Mouse (Mus musculus) liver, postnatal 0 days (tissue): ENCODE measurements around the gene Cacng4. TPM values are rescaled to one million over a fixed set of nuclear protein-coding genes. Genes with fewer than 3 reads are reported as not detected.

Experiments used
- ATAC-seq: fragments of 200-750 bp; cut with Nextera tagmentation; 2 replicates; pipeline ENCODE4 v1.8.0; 2017; ENCODE audit warnings: mild to moderate bottlenecking, moderate library complexity
- DNase-seq: peaks from one replicate; pipeline ENCODE4 v3.0.0-alpha.2; 2016
- H3K27ac ChIP-seq: fragments of 300-500 bp; sonication (generic); 2 replicates; pipeline ENCODE4 v1.5.1; 2014; ENCODE audit warnings: antibody characterized with exemption, moderate library complexity, mild to moderate bottlenecking, low read depth
- H3K27me3 ChIP-seq: fragments of 300-500 bp; sonication (generic); 2 replicates; pipeline ENCODE4 v1.6.1; 2014; ENCODE audit warnings: low read length, control low read depth, mixed read lengths; ENCODE audit not compliant: insufficient read depth
- H3K36me3 ChIP-seq: fragments of 300-500 bp; sonication (generic); replicated peaks from 2 replicates; pipeline ENCODE4 v1.6.1; 2014; ENCODE audit warnings: mild to moderate bottlenecking, control low read depth, low read length, moderate library complexity, mixed read lengths; ENCODE audit not compliant: insufficient read depth
- H3K4me1 ChIP-seq: fragments of 300-500 bp; sonication (generic); 2 replicates; pipeline ENCODE4 v1.6.1; 2014; ENCODE audit warnings: antibody characterized with exemption, mild to moderate bottlenecking, control low read depth; ENCODE audit not compliant: insufficient read depth
- H3K4me2 ChIP-seq: fragments of 300-500 bp; sonication (generic); 2 replicates; pipeline ENCODE4 v1.6.1; 2014; ENCODE audit warnings: low read depth, mild to moderate bottlenecking, low read length, moderate library complexity, mixed read lengths
- H3K4me3 ChIP-seq: fragments of 300-500 bp; sonication (generic); 2 replicates; pipeline ENCODE4 v1.5.1; 2014; ENCODE audit warnings: low read depth, low read length
- H3K9ac ChIP-seq: fragments of 300-500 bp; sonication (generic); replicated peaks from 2 replicates; pipeline ENCODE4 v1.6.1; 2014; ENCODE audit warnings: mild to moderate bottlenecking, moderate library complexity
- H3K9me3 ChIP-seq: fragments of 300-500 bp; sonication (generic); 2 replicates; pipeline ENCODE4 v1.6.1; 2016; ENCODE audit warnings: mild to moderate bottlenecking, control low read depth, low read length, mixed read lengths
- CTCF ChIP-seq: sonication (generic); IDR thresholded peaks from 2 replicates; pipeline ENCODE4 v1.5.1; 2016; ENCODE audit warnings: antibody characterized with exemption, low read depth
- EP300 ChIP-seq: IDR thresholded peaks from 2 replicates; pipeline ENCODE4 v1.6.1; 2016; ENCODE audit warnings: antibody characterized with exemption, low read depth, mild to moderate bottlenecking
- WGBS: fragments of 180-500 bp; shearing (Covaris S2); extraction: QIAGEN DNeasy Blood & Tissue Kit; methylation state at CpG from one replicate; pipeline ENCODE4 v1.1.7; 2014; ENCODE audit not compliant: insufficient replicate concordance; 5-methylcytosine and 5-hydroxymethylcytosine counted together
- polyA plus RNA-seq: library from polyadenylated mRNA; unstranded; fragments of >200 nt; fragmentation: Nextera tagmentation; extraction: Ambion mirVana; gene quantifications from 2 replicates; pipeline ENCODE4 v1.2.1, GENCODE M21; 2015

Gene Cacng4
- polyA plus RNA-seq, 1 experiment from 2014 or later = not detected

GRCm38 (mm10) chr11:107743100-107743499, 51.3 kb downstream of the Cacng4 start:
- 77% methylated on average over 3 of the region's 3 CpGs for WGBS
- ATAC-seq (no peak), DNase-seq (no peak)
- TF ChIP-seq EP300 = no peak
- no peak for TF ChIP-seq CTCF
- no peaks in the 10 kb centered on the region for H3K4me1 ChIP-seq
- H3K9ac ChIP-seq = no peak overlapping the region
- H3K9me3 ChIP-seq = no peaks in the 10 kb centered on the region
- no peak overlapping the region for H3K27ac ChIP-seq
- H3K36me3 ChIP-seq = no peaks in the 10 kb centered on the region
- H3K4me2 ChIP-seq = no peak overlapping the region
- H3K4me3 ChIP-seq = no peak overlapping the region
- H3K27me3 ChIP-seq = no peaks in the 10 kb centered on the region

- Histone ChIP-seq H3K4me1 (no peaks in the 10 kb centered on the region), H3K27ac (no peak overlapping the region), H3K9ac (no peak overlapping the region), H3K4me3 (no peak overlapping the region), H3K4me2 (no peak overlapping the region), H3K9me3 (no peaks in the 10 kb centered on the region), H3K36me3 (no peaks in the 10 kb centered on the region), H3K27me3 (no peaks in the 10 kb centered on the region)
- ATAC-seq (no peak), DNase-seq (no peak)
- WGBS = 70% methylated on average over 20 of the region's 20 CpGs
- TF ChIP-seq EP300 (no peak), CTCF (no peak)
Measured at GRCm38 (mm10) chr11:107738418-107739099, 55.8 kb downstream of the Cacng4 start.

GRCm38 (mm10) chr11:107737886-107738285, 56.5 kb downstream of the Cacng4 start:
- no peaks in the 10 kb centered on the region for H3K9me3 ChIP-seq

GRCm38 (mm10) chr11:107734133-107734532, 60.2 kb downstream of the Cacng4 start:
- Histone ChIP-seq H3K27me3 (no peaks in the 10 kb centered on the region), H3K4me2 (no peak overlapping the region), H3K4me3 (no peak overlapping the region), H3K4me1 (no peaks in the 10 kb centered on the region), H3K9ac (no peak overlapping the region), H3K9me3 (no peaks in the 10 kb centered on the region), H3K27ac (no peak overlapping the region), H3K36me3 (no peaks in the 10 kb centered on the region)
- DNase-seq = no peak
- ATAC-seq = no peak
- TF ChIP-seq EP300 (no peak), CTCF (no peak; the same call in 1 of the 2 replicates)
- 58% methylated on average over 7 of the region's 7 CpGs for WGBS

More at GRCm38 (mm10) chr11:107737886-107738285, 56.5 kb downstream of the Cacng4 start:
- H3K27me3 ChIP-seq = no peaks in the 10 kb centered on the region
- H3K4me3 ChIP-seq = no peak overlapping the region
- H3K36me3 ChIP-seq = no peaks in the 10 kb centered on the region
- no peak overlapping the region for H3K27ac ChIP-seq
- ATAC-seq (no peak), DNase-seq (no peak)
- WGBS = 76% methylated on average over 6 of the region's 6 CpGs
- TF ChIP-seq EP300 (no peak), CTCF (no peak)
- H3K4me1 ChIP-seq = no peaks in the 10 kb centered on the region
- no peak overlapping the region for H3K9ac ChIP-seq
- no peak overlapping the region for H3K4me2 ChIP-seq

GRCm38 (mm10) chr11:107731498-107731897, 62.9 kb downstream of the Cacng4 start:
- H3K27me3 ChIP-seq = no peaks in the 10 kb centered on the region
- H3K4me2 ChIP-seq = no peak overlapping the region
- DNase-seq (no peak), ATAC-seq (no peak)
- H3K9ac ChIP-seq = no peak overlapping the region
- TF ChIP-seq EP300 = no peak
- no peaks in the 10 kb centered on the region for H3K36me3 ChIP-seq
- H3K27ac ChIP-seq = no peak overlapping the region
- H3K4me1 ChIP-seq = no peaks in the 10 kb centered on the region
- H3K9me3 ChIP-seq = no peaks in the 10 kb centered on the region
- 61% methylated on average over 5 of the region's 5 CpGs for WGBS
- no peak overlapping the region for H3K4me3 ChIP-seq

- TF ChIP-seq CTCF = no peak
- no peak for TF ChIP-seq EP300
- no peaks in the 10 kb centered on the region for H3K27me3 ChIP-seq
- H3K9me3 ChIP-seq = no peaks in the 10 kb centered on the region
- H3K4me3 ChIP-seq = no peak overlapping the region
- DNase-seq (no peak), ATAC-seq (no peak)
- WGBS = 71% methylated on average over 4 of the region's 4 CpGs
- no peak overlapping the region for H3K27ac ChIP-seq
- no peaks in the 10 kb centered on the region for H3K4me1 ChIP-seq
- H3K9ac ChIP-seq = no peak overlapping the region
- no peak overlapping the region for H3K4me2 ChIP-seq
- no peaks in the 10 kb centered on the region for H3K36me3 ChIP-seq
Measured at GRCm38 (mm10) chr11:107730940-107731339, 63.4 kb downstream of the Cacng4 start.

- H3K27me3 ChIP-seq = no peaks in the 10 kb centered on the region
- no peaks in the 10 kb centered on the region for H3K36me3 ChIP-seq
- H3K9ac ChIP-seq = no peak overlapping the region
- ATAC-seq (no peak), DNase-seq (no peak)
- no peak overlapping the region for H3K27ac ChIP-seq
- no peak overlapping the region for H3K4me3 ChIP-seq
- TF ChIP-seq CTCF (no peak), EP300 (no peak)
- 70% methylated on average over 7 of the region's 7 CpGs for WGBS
- H3K4me2 ChIP-seq = no peak overlapping the region
- H3K9me3 ChIP-seq = no peaks in the 10 kb centered on the region
- no peaks in the 10 kb centered on the region for H3K4me1 ChIP-seq
Measured at GRCm38 (mm10) chr11:107729141-107729540, 65.2 kb downstream of the Cacng4 start.
